Mouse (Mus musculus) heart, embryonic 13.5 days (tissue): ENCODE measurements at regions not wholly inside any gene's neighbourhood (a gene's known extent, or its start where the extent isn't known, plus 50 kb on each side); places are given as distances from the start of the nearest gene placed in this dataset.

Experiments
- ATAC-seq: fragments of 200-750 bp; cut with Nextera tagmentation; 2 replicates; pipeline ENCODE4 v1.8.0; 2017; ENCODE audit warnings: moderate TSS enrichment; ENCODE audit not compliant: insufficient number of reproducible peaks, low FRiP score, low TSS enrichment; ENCODE audit errors: extremely low read depth
- H3K27ac ChIP-seq: fragments of 300-500 bp; sonication (generic); replicated peaks from 2 replicates; pipeline ENCODE4 v1.5.1; 2015; ENCODE audit warnings: moderate library complexity, mild to moderate bottlenecking, inconsistent platforms
- H3K27me3 ChIP-seq: fragments of 300-500 bp; sonication (generic); replicated peaks from 2 replicates; pipeline ENCODE4 v1.6.1; 2015; ENCODE audit warnings: mild to moderate bottlenecking, inconsistent platforms
- H3K36me3 ChIP-seq: fragments of 300-500 bp; sonication (generic); 2 replicates; pipeline ENCODE4 v1.6.1; 2015; ENCODE audit warnings: mild to moderate bottlenecking, inconsistent platforms
- H3K4me1 ChIP-seq: fragments of 300-500 bp; sonication (generic); 2 replicates; pipeline ENCODE4 v1.6.1; 2015; ENCODE audit warnings: inconsistent platforms
- H3K4me2 ChIP-seq: fragments of 300-500 bp; sonication (generic); 2 replicates; pipeline ENCODE4 v1.6.1; 2015; ENCODE audit warnings: inconsistent platforms, mild to moderate bottlenecking, moderate library complexity
- H3K4me3 ChIP-seq: fragments of 300-500 bp; sonication (generic); 2 replicates; pipeline ENCODE4 v1.5.1; 2015; ENCODE audit warnings: moderate library complexity, mild to moderate bottlenecking, inconsistent platforms
- H3K9ac ChIP-seq: fragments of 300-500 bp; sonication (generic); 2 replicates; pipeline ENCODE4 v1.6.1; 2015; ENCODE audit warnings: inconsistent platforms, mild to moderate bottlenecking, moderate library complexity
- H3K9me3 ChIP-seq: fragments of 300-500 bp; sonication (generic); 2 replicates; pipeline ENCODE4 v1.6.1; 2016; ENCODE audit warnings: inconsistent platforms
- WGBS: fragments of 180-500 bp; shearing (Covaris S2); methylation state at CpG from one replicate; pipeline ENCODE4 v1.1.7; 2015; ENCODE audit warnings: mixed read lengths; 5-methylcytosine and 5-hydroxymethylcytosine counted together

DNA sequence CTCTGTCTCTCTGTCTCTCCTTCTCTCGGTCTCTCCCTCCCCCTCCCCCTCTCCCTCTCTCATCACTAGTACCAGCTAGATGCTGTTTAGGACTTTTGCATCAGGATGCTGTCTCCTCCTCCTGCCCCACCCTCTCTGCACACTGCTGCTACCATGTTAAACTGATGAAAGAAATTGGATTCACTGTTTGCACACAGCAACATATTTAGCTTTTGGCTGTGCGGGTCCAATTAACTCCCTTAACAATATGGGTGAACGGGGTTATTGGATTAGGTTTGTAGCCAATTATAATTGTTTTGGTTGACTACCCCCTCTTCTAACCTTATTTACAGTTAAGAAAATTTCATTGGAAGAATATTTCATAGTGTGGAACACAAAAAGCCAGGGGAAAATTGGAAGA, 424.0 kb upstream of the Sorcs1 start:
- no peaks in the 10 kb centered on the region for H3K27me3 ChIP-seq
- 0 out of 2 replicates have a peak, but pooled peaks cover 4% of the 10 kb centered on the region for H3K9me3 ChIP-seq
- H3K27ac ChIP-seq = no peak overlapping the region
- no peak overlapping the region for H3K4me2 ChIP-seq
- no peak overlapping the region for H3K4me3 ChIP-seq
- ATAC-seq = no peak
- H3K36me3 ChIP-seq = no peaks in the 10 kb centered on the region
- H3K9ac ChIP-seq = no peak overlapping the region
- 81% methylated on average over 3 of the region's 3 CpGs for WGBS
- no peaks in the 10 kb centered on the region for H3K4me1 ChIP-seq

DNA sequence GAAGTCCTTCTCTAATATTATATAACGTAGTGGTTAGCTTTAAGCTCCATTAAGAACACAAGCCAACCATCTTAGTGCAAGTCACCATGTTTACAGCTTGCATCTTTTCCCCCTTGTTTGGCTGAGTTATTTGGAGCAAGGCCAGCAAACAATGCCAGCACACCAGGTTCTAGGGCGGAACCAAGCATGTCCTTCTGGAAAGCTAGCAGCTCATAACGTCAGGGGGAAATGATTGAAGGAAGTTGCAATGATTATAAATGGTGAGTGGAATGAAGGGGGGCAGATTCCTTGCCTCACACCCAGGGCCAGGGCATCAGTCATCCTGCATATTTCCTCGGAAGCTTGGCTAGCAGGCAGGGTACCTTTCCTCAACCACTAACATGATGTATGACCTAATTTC, 396.3 kb upstream of the Sorcs1 start:
- Histone ChIP-seq H3K4me1 (no peaks in the 10 kb centered on the region), H3K27ac (no peak overlapping the region), H3K36me3 (no peaks in the 10 kb centered on the region), H3K4me2 (no peak overlapping the region), H3K9me3 (no peaks in the 10 kb centered on the region), H3K27me3 (no peaks in the 10 kb centered on the region), H3K9ac (no peak overlapping the region), H3K4me3 (no peak overlapping the region)
- ATAC-seq = no peak
- 58% methylated on average over 4 of the region's 4 CpGs for WGBS

DNA sequence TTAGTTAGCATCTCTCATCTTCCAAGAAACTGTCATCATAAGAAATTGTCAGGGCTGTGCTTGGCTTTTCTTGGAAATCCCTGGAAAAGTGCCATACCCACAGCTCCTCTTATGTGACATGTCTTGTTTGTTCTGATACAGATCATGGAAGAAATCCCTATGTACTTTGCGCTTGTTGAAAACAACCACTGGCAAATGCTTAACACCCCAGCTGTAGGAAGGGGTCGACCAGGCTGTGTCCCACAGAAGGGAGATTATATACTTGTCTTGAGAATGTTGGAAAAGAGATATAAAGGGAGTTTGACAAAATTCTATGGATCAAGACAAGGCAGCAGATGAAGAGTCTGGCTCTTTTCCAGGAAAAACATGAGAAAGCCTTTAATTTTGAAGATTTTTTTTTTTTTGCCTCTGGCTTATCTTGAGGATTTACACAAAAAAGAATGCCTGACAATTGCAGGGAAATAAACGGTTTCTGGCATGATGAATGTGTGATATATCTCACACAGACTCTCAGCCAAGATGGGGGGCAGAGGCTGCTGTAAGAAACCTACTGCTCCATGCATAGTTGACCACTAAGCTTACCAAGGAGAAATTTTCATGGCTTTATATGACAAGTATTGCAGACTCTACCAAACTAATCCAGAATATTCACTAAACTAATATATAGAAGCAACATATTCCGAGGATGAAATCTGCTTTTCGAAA, 381.7 kb upstream of the Sorcs1 start:
- H3K9me3 ChIP-seq = no peaks in the 10 kb centered on the region
- WGBS = 58% methylated on average over 5 of the region's 5 CpGs
- H3K4me3 ChIP-seq = no peak overlapping the region
- H3K27me3 ChIP-seq = no peaks in the 10 kb centered on the region
- no peak overlapping the region for H3K27ac ChIP-seq
- H3K4me1 ChIP-seq = 0 out of 2 replicates have a peak, but pooled peaks cover 2% of the 10 kb centered on the region
- no peaks in the 10 kb centered on the region for H3K36me3 ChIP-seq
- no peak for ATAC-seq
- H3K4me2 ChIP-seq = no peak overlapping the region
- no peak overlapping the region for H3K9ac ChIP-seq

DNA sequence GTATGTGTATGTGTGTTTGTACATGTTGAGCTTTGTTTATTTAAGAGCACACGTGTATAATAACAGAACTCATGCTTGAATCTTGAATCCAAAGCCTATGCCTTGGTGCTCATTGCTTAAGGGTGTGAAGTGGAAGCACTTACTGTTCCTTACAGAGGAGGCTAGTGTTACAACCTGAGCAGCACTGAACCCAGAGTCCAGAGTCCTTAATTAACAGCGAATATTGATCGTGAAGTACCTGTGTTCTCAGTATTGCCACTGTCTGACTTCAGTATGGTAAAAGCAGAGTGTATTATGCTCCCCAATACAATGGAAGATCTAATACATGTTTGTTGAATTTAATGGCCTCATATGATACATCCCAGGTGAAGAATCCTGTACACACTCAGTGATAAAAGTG, 365.1 kb upstream of the Sorcs1 start:
- ATAC-seq = no peak
- Histone ChIP-seq H3K4me2 (no peak overlapping the region), H3K9me3 (no peaks in the 10 kb centered on the region), H3K27ac (no peak overlapping the region), H3K4me3 (no peak overlapping the region), H3K9ac (no peak overlapping the region), H3K27me3 (no peaks in the 10 kb centered on the region), H3K36me3 (no peaks in the 10 kb centered on the region), H3K4me1 (no peaks in the 10 kb centered on the region)
- 79% methylated on average over 3 of the region's 3 CpGs for WGBS

DNA sequence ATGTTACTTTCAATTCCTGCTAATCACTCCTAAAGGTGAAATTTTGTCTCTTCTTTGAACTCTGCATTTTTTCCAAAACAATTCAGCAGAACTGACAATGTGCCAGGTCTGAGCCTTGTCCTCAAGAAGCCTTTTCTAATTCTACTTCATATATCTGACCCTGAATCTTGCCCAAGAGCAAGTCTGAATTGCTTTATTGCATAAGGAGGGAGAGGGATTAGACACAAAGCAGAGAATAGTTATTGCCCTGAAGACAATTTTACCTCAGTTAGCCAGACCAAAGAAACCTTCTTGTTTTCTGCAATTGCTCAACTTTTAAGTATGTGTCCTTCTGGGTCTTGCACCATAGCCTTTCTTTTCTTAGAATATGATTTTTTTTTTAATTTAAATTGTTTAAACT, 316.0 kb upstream of the Sorcs1 start:
- Histone ChIP-seq H3K27me3 (no peaks in the 10 kb centered on the region), H3K4me2 (no peak overlapping the region), H3K4me3 (no peak overlapping the region), H3K36me3 (no peaks in the 10 kb centered on the region), H3K9ac (no peak overlapping the region), H3K27ac (no peak overlapping the region), H3K4me1 (no peaks in the 10 kb centered on the region), H3K9me3 (no peaks in the 10 kb centered on the region)
- no peak for ATAC-seq

DNA sequence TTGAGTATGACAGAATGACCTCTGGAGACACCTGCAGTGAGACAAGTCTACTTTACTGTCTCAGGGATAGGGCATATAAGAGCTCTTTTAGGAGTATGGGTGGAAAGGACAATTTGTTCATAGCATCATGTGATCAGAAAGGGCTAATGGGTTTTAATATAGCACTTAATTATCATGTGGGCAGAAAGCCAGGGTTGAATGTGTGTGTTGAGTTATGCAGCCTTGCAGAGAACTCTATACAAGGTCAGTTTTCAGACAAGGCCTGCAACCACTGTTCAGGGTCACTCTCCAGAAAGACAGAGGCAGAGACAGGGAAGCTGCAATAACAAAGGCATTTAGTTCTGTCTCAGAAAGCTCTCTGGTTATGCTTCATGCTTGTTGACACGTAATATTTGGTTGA, 292.6 kb upstream of the Sorcs1 start:
- no peaks in the 10 kb centered on the region for H3K4me1 ChIP-seq
- no peaks in the 10 kb centered on the region for H3K36me3 ChIP-seq
- no peaks in the 10 kb centered on the region for H3K27me3 ChIP-seq
- no peak for ATAC-seq
- 60% methylated on average over 1 of the region's 1 CpGs for WGBS
- H3K9me3 ChIP-seq = no peaks in the 10 kb centered on the region
- H3K4me3 ChIP-seq = no peak overlapping the region
- no peak overlapping the region for H3K4me2 ChIP-seq
- H3K27ac ChIP-seq = no peak overlapping the region
- H3K9ac ChIP-seq = no peak overlapping the region

DNA sequence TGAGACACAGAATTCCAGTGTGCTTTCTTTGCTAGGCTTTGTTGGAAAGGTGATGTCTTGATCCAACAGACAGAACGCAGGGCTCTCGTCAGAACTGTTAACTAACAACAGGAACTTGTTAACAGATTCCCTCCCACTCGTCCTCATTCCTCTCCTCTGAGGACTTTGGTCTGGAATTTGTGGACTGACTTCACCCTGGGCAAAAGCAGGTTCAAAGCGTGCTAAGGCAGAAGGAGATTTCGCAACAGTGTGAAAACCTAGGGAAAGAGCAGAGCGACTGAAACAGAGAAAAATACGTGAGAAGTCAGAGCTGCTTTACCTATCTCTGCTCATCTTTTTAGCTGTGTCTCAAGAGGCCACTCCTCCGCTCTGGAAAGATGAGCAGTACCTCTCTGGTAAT, 283.5 kb upstream of the Sorcs1 start:
- WGBS = 33% methylated on average over 8 of the region's 8 CpGs
- no peaks in the 10 kb centered on the region for H3K36me3 ChIP-seq
- H3K4me1 ChIP-seq = no peaks in the 10 kb centered on the region
- H3K27ac ChIP-seq = no peak overlapping the region
- no peak overlapping the region for H3K4me2 ChIP-seq
- no peak for ATAC-seq
- H3K4me3 ChIP-seq = no peak overlapping the region
- H3K27me3 ChIP-seq = no peaks in the 10 kb centered on the region
- H3K9me3 ChIP-seq = no peaks in the 10 kb centered on the region
- H3K9ac ChIP-seq = no peak overlapping the region

DNA sequence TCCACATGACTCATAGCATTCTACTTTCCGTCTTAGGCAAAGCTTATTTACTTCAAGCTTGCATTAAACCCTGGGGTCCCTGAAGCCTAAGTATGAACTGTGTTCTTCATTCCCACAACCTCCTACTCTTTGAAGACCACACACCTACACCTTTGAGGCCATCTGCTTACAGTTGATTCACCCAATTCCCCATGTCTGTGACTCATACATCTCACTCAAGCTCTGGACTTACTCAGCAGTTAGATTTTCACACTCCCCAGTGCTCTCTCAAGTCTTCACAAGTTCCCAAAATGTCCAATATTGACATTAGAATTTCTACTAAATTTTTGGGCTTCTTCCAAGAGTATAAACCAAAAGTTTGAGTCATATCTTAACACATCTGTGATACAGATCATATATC, 266.6 kb upstream of the Sorcs1 start:
- Histone ChIP-seq H3K4me1 (no peaks in the 10 kb centered on the region), H3K4me3 (no peak overlapping the region), H3K36me3 (no peaks in the 10 kb centered on the region), H3K27ac (no peak overlapping the region), H3K9ac (no peak overlapping the region), H3K27me3 (no peaks in the 10 kb centered on the region), H3K4me2 (no peak overlapping the region), H3K9me3 (no peaks in the 10 kb centered on the region)
- ATAC-seq = no peak
- WGBS = 70% methylated on average over 1 of the region's 1 CpGs

DNA sequence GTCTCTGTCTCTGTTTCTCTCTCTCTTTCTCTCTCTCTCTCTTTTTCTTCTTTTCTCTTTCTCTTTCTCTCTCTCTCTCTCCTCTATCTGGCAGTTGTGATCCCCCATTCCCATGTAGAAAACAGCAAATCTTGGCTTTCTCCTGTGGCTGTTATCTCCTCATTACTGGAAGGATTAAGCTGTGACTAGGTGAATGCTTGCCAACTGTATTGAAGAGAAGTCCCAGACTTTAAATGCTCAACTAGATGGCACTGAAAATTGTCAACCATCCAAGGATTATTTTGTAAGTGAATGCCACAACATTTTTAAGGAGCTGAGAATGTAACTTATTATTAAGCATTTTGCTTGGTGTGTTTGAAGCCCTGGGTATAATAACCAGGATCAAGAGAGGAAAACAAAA, 233.2 kb upstream of the Sorcs1 start:
- Histone ChIP-seq H3K27me3 (no peaks in the 10 kb centered on the region), H3K27ac (no peak overlapping the region)
- ATAC-seq = no peak

DNA sequence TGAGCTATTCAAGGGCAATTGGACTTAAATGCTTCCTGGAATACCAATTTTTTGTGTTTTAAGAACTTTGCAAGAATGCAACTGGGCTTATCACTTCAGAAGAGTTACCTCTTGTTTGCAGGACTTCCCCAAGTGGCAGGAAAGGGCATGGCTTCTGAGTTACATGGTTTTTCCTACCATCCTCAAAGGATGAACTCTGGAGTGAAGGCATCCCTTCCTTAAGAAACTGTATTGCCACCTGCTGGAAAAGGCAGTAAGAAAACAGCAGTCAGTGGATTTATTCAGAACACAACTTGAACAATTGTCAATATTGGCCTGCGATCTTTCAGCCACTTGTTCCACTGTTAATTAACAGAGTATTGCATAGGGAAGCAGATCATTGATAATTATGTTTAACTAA, 232.2 kb upstream of the Sorcs1 start:
- no peak for ATAC-seq
- Histone ChIP-seq H3K4me2 (no peak overlapping the region), H3K4me3 (no peak overlapping the region), H3K4me1 (no peaks in the 10 kb centered on the region), H3K27me3 (no peaks in the 10 kb centered on the region), H3K36me3 (no peaks in the 10 kb centered on the region), H3K9me3 (no peaks in the 10 kb centered on the region), H3K9ac (no peak overlapping the region), H3K27ac (no peak overlapping the region)
- WGBS = 78% methylated on average over 1 of the region's 1 CpGs

More for the DNA sequence above, 233.2 kb upstream of the Sorcs1 start:
- no peak overlapping the region for H3K4me3 ChIP-seq
- H3K4me1 ChIP-seq = no peaks in the 10 kb centered on the region
- no peak overlapping the region for H3K9ac ChIP-seq
- no peaks in the 10 kb centered on the region for H3K36me3 ChIP-seq
- no peak overlapping the region for H3K4me2 ChIP-seq
- no peaks in the 10 kb centered on the region for H3K9me3 ChIP-seq

DNA sequence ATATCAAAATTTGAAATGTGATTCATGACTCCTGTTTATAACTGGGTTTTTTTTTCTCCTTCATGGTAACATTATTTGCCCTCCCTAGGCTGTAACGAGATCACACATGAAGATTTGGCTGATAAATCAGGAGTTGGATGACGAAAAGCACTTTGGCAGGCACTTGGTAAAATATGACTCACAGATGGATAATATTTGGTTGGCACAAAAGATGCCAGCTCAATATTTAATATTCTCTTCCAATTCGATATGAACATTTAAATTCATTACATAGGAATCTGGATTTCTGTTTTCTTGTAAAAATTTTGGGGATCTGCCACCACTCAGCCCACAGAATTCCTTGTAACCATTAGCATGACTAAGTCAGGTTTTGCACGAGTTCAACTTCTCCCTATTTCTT, 230.3 kb upstream of the Sorcs1 start:
- WGBS = 63% methylated on average over 4 of the region's 4 CpGs
- H3K27ac ChIP-seq = no peak overlapping the region
- H3K4me3 ChIP-seq = no peak overlapping the region
- H3K9me3 ChIP-seq = no peaks in the 10 kb centered on the region
- no peak overlapping the region for H3K9ac ChIP-seq
- no peak overlapping the region for H3K4me2 ChIP-seq
- H3K4me1 ChIP-seq = no peaks in the 10 kb centered on the region
- no peaks in the 10 kb centered on the region for H3K27me3 ChIP-seq
- no peaks in the 10 kb centered on the region for H3K36me3 ChIP-seq
- ATAC-seq = no peak

DNA sequence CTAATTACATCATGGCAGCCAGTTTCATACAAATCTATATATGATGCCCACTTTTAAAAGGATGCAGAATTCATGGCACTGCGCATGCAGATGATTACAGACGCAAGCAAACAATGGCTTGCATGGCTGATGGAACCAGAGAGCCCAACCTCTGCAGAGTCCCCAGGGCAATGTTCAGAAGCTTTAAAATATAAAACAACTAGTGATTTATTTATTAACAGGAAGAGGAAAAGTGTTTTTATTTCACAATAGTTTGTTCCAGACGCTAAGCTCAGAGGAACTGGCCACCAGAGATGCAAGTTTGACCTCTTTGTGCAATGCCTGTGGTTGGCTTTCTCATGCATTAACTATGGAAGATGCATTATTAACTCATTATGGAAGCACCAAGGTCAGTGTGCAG, 215.3 kb upstream of the Sorcs1 start:
- WGBS = 83% methylated on average over 3 of the region's 3 CpGs

More for the DNA sequence above, 215.3 kb upstream of the Sorcs1 start:
- Histone ChIP-seq H3K4me3 (no peak overlapping the region), H3K36me3 (no peaks in the 10 kb centered on the region), H3K4me2 (no peak overlapping the region), H3K9me3 (no peaks in the 10 kb centered on the region), H3K9ac (no peak overlapping the region), H3K27me3 (no peaks in the 10 kb centered on the region), H3K4me1 (no peaks in the 10 kb centered on the region), H3K27ac (no peak overlapping the region)
- ATAC-seq = no peak
